Mouse (Mus musculus) heart, postnatal 4 days (tissue): ENCODE data around the gene Apbb2. TPM values are rescaled to one million over a fixed set of nuclear protein-coding genes. Genes with fewer than 3 reads are reported as not detected.

Experiments
- DNase-seq: peaks from one replicate; pipeline ENCODE4 v3.0.0; 2021
- total RNA-seq, 2 experiments: library from RNA; stranded (reverse); gene quantifications; 2 replicates each; pipeline ENCODE4 v1.2.3; 2021

The Apbb2 gene
- total RNA-seq, 2 experiments from 2014 or later, result 60.9 to 66.7 TPM

DNA sequence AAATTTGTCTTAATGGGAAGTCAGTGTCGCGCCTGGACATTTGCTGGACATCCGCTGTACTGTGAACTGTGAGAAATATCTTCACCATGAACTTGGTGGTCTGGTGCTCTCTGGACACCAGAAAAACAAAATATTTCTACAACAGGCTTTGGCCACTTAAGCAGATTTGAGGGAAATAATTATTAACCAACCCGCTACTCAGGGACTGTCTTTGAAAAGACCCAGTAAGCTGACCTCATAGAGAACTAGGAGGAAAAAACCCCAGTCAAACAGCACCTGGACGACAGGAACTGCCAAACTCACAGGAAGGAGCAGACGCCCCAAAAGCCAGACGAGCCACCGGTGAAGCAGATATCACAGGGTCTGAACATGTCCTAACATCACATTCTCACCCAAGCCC, 18.2 kb downstream of the Apbb2 start:
- DNase-seq, result no peak

DNA sequence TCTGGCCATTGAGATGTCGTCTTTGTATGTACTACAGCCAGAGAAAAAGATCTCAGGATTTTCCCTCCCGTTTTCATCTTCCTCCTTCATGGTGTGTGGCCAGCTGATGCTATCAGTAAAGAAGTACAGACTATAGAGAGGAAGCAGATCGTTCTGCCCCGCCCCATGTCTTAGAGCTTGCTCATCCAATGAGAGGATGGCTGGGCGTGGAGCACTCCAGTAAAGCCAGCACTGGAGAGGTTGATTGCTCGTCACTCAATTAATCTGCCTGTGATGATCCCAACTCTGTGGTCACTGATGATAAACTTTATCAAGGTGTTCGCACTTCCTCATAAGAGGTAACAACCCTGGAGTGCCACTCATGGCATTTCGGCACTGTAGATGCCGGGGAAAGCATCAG, 18.7 kb downstream of the Apbb2 start:
- no peak for DNase-seq

DNA sequence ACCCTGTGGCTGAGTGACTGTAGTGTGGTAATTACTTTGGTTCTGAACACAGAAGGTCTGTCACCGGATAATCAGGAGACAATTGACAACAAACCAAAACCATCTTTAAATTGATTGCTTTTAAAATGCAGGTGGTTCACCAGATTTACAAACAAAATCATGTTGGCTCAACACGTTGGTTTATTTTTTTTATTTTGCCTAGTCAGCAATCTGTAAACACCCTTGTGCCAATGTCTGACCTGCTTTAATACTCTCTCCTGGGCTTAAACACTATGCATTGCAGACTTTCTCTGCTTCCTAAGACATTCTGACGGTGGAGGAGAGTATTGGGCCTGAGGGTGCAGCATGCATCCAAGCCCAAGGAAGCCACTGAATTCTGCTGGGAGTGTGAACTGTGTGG, 22.3 kb downstream of the Apbb2 start:
- DNase-seq, result no peak

DNA sequence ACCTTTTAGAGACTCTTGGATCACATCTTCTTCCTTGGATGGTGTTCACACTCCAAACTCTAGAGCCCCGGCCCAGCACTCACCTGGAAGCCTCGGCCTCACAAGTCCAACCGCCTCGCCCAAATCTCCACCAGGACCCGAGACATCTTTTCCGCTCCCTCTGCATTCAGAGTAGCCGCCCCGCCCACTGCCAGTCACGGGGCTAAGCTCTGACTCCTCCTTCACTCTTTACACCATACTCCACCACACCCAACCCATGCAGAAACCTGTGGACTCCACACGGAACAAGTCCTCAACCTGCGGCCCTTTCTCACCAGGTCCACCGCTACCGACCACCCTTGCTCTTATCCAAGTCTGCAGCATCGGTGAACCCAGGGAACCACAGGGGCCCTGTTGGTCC, 23.7 kb downstream of the Apbb2 start:
- DNase-seq, result no peak

DNA sequence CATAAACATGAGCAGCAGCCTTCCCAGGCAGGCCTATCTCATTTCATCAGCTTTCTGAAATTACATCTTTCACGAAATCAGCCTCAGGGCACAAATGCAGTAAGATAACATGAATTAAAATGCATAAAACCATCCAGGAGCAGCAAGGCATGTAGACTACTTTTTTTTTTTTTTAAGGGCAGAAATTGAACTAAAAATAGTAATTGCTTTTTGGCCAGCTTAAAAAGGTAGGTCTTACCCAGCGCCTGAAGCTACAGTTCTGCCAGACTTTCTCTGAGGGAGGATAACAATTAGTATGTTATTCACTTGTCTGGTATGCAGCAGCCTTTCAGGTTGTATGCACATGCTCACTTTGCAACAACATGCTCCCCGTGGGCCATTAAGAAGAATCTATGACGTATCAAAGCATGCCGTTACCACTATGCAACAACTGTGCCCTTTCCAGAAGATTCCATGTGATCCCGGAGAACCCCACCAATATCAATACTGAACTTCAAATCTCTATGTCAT, 32.3 kb downstream of the Apbb2 start:
- no peak for DNase-seq

DNA sequence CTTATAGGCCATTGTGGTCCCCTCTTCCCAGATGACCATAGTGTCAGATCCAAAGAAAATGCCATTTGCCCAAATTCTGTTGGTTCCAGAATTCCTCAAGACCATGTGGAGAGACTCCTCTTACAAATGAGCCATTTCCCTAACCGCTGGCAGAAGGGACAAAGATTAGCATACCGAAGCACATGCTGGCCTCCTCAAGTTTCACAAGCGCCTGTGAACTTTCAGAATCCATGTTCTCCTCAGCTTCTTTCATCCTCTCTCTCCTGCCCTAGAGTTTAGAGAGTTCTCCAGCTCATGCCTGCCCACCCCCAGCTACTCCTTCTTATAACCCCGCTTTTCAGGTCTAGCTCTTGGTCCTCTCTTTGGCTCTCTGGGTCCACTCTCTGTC, 35.6 kb downstream of the Apbb2 start:
- no peak for DNase-seq

DNA sequence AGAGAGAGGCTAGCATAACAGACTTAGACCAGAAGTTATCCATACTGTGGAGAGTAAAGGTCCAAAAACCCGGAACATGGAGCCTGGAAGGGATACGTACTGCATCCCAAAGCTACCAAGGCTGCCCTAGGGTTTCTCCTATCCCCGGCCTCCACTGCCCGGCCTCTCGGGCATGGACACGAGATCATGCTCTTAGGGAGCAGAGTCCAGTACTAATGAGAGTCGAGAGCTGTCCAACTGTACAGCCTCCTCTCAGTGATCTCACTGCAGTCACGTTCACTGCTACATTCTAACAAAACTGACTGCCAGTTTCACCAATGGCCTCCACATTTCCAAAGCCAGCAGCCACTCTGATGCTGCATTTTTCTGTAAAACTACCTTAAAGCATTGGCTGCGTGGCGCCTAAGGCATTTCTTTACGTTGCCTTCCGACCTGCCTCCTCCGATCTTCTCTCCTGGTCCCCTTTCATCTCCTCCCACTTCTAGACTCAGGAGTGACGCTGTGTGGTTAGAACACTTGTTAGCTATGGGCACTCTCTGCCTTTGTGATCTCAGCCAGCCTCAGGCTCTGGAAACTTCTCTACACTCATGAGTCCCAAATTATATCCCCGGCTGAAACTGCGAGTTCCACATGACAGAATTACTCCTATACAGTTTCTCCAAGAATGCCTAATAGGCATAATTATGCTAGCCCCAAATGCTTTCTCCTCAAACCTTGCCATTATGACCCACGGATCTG, 36.1 kb downstream of the Apbb2 start:
- no peak for DNase-seq

DNA sequence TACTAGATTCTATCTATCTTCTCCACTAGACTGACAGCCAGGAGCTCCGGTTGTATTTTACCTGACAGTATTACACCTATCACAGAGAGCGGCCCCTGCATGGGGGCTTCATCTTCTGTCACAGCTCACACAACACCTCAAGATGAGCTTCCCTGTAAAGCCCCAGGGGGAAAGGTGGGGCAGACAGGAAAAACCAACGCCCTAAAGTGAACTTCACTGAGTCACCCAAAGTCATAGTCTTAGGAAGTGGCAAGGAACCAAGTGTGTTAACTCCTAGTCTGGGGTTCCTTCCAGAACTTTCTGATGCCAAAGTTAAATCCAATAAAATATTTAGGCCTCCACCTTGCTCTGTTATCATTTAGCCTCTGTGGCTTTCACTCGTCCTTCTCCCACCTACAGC, 39.5 kb downstream of the Apbb2 start:
- DNase-seq, result no peak

DNA sequence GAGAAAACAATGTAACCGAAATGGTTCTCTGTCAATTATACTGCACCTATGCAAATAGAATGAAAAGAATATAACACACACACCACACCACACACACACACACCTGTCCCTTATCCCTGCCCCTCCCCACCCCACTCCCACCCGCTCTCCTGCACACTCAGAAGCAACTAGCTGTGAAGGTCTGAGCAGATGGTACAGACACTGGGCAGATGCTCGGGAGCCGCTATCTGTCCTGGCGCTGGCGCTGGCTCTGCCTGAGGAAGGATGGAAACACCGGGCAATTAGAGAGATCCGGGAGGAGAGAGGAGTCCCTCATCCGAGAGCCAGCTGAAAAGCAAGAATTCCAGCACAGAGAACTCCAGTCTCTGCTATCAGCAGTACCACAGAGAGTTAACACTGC, 42.3 kb downstream of the Apbb2 start:
- no peak for DNase-seq

DNA sequence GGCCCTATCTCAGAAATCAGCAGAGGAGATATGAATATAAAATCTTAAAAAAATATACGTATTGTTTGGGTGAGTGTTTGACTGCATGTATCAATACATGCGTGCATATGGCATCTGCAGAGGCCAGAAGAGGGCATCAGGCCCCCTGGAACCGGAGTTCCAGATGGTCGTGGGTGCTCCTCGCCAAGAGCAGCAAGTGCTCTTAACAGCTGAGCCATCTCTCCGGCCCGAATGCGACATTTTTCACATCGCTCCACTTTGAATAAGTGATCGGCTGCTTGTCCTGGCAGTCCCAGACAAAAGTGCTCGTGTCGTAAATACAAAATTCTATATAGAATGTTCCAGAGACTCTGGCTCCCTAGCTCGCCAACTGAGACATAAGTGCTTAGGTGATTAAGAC, 43.4 kb downstream of the Apbb2 start:
- no peak for DNase-seq

DNA sequence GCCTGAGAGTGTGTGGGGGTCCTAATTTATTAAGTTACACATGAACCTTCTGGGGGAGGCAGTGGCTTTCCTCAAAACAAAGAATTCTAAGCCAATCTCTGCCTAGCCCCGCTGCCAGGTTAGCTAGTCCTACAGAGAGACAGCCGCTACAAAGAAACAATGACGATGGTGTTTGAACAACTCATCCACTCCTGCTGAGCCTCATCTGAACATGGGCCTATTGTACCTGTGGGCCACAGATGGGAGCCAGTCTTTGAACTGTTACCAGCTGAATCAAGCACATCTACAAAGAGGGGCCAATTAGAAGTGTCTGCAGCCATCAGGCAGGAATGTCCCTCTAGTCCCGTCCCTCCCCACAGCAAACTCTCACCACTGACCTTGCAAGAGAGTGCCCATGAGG, 45.3 kb downstream of the Apbb2 start:
- no peak for DNase-seq

DNA sequence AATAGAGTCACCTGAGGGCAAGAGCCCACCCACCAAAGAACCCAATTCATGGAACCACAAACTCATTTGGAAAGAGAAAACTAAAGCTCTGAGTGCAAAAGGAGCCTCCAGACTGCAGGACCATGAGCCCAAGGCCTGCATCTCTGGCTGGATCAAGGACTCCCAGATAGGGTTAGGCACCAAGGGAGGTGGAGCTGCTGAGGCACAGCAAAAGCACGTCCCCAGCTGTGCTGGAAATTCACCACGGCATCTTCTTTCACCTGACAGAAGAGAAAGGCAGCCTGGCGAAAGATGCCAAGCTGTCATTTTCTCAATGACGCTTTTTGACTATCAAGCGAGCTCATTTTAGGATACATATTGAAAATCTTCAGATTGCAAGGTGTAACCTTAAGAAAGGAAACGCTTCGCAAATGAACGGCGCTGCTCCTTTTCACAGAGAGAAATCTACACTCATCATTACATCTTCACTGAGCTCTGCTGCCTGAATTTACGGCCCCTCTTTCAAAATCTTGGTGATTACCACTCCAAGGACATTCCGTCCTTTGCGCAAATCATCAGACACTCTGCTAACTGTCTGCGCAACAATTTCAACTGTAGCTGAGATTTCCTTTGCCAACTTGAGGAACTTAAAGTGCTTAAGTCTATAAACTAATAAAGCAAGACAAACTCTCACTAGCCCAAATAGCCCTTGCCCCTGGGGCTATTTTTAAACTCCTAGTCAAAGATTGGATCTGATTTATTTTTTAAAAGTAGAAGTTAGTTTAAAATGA, 46.3 kb downstream of the Apbb2 start:
- DNase-seq, result no peak

DNA sequence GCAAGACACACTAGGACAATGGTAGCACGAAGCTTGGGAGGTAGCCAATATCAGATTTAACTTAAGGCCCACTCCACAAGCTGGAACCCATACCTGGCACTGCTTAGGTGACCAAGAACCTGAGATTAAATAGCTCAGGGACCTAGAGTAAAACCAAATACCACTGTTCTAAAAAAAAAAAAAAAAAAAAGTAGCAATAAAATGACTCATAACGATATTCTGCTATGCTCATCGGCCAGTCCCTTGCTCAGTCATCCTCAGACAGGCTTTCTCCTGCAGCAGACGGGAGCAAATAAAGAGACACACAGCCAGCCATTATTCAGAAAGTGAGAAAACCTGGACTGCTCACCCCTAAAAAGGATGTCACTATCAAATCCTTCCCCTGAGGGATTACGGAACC, 47.9 kb downstream of the Apbb2 start:
- no peak for DNase-seq

DNA sequence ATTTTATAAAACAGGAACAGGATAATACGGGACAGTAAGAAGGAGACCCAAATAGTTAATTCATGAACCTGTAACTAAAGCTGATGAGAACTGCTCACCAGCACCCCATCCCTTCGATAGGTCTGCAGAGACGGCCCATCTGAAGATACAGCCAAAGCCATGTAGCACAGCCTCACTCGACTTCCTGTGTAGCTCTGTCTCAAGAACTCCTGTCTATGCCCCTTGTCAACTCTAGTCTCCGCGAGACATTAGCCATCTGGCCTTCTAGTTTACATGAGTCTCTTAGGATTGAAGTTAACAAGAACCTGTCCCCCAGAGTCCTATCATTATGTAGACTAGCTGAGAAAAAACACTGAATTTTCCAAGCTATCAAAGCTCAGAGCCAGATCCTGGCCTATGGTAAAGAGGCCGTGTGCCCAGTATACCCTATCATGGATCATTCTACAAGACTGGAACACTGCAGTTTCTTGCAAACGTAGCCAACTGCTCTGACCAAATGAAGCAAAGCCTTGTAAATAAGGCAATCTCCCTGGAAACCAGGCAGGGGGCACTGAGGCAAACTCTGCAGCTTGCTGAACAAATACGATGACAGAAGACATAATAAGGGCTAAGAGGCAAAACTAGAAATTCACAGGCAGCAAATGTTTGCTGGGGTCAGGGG, 49.3 kb downstream of the Apbb2 start:
- no peak for DNase-seq

DNA sequence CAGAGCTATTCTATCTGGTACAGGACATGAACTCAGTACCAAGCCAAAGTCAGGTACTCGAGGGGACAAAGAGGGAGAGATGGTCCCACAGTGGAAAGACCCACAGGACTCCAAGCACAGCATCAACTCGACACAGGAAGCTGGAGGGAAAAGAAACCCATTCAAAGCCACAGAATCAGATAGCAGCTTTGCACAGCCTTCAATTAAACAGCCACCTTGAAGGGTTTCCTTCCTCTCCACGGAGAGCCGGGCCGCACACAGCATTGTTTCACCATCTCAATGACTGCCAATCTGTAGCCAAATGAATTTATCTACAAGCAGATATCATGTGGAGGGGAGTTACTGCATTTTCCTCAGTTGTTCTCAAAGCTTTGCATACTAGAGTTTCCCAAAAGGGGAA, 50.6 kb downstream of the Apbb2 start:
- no peak for DNase-seq

DNA sequence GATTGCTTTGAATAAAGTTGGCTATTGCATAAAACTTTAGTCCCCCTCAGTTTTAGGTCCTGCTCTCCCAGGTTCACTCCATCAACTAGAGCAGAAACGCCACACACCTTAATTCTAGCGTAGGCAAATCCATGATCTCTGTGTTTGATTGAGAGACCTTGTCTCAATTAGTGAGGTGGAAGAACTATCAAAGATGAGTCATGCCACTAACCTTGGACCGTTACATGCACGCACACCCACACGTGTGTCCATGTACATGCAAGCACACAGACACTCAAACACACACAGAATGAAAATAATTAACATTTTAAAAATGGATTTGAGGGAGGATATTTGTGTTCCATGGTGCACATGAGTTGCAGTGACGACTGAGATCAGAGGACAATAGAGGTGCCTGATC, 51.2 kb downstream of the Apbb2 start:
- no peak for DNase-seq

DNA sequence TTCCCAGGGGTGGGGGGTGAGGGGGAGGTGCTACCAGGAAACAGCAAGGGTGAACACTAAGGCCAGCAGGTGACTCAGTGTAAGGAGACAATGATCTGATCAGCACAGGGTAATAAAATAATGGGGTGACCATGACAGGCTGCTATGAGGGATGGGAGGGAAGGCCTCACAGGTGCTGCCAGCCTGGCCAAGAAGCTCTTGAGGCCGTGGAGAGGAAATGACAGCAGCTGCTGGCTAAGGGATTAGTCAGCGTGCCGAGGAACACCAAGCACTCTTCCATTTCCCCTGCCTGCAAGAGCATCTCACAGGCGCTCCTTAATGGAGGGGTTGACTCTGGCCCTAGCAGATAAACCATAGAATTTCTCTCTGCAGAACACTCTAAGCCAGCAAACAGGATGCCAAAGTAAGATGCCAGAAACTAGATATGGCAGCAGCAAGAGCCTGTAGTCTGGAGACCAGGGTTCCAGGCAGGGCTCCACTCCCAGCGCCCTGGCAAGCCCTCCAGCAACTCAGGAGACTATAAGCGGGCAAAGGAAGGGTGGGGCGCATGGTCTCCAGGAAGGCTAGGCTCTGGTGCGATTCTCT, 58.9 kb downstream of the Apbb2 start:
- DNase-seq, result peak; percentile 30

DNA sequence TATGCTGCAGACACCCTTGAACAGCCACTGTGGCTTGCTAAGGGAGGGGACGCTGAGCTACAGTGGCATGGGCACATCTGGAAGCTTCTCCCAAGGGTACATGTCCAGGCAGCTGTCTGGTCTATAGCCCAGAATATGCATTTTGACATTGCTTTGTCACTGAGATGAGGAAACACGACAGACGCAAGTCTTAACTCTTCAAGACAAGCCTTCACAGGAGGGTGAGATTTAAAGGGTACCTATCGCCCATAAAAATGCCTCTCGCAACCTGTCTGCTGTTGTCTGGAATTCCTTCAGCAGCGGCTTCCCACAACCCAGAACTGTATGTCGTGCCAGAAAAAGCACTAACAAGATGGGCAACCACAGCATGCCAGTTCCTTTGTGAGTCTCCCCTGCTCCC, 60.5 kb downstream of the Apbb2 start:
- no peak for DNase-seq

DNA sequence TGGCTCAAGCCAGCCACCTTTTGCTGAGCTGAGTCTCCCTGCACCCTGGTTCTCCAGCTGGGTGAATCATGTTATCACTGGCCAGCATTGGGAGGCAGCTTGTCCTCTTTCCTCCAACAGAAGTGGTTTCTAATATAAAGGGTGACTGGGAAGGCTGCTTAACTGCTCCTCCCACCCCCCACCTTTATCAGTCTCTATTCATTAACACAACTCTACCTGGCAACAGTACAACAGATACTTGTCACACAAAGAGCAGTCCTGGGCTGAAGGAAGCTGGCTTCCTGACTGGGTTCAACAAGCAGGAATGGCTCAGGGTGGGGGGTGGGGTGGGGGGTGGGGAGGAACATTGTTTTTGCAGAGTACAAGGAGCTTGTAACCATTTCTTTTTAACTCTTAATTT, 64.7 kb downstream of the Apbb2 start:
- no peak for DNase-seq

DNA sequence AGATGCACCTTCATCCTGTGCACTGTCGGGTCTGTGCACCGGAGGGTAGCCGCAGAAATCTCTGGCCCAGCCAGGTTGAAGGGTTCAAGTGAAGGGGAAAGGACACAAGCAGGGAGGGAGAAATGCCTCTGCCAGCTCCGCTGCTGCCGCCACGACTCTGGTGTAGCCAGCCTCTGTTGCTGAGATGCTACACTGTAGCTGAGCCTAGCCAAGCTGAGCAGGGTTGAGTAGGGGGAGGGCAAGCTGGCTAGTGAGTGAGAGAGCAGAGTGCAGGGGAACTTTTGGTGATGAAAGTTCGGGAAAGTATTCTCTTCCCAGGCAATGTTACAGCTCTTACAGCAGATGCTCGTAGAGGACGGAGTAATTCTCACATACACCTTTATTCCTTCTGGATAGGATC, 66.3 kb downstream of the Apbb2 start:
- DNase-seq, result no peak

DNA sequence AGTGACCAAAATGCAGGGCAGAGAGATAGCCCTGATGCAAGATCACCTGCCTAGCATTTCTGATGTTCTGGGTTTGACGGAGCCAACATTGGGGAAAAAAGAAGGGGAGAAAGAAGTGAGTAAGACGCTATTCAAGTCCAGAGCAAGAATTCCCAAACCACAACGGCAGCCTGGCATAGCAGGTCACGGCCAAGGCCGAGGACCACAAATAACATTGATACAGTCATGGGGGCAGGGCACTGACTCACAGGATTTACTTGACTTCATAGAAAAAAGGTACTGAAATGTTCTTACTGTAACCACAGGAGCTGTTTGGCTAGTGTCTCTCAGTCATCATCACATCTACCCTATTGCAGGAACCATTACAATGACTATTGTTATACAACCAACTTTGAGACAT, 68.3 kb downstream of the Apbb2 start:
- DNase-seq, result no peak

DNA sequence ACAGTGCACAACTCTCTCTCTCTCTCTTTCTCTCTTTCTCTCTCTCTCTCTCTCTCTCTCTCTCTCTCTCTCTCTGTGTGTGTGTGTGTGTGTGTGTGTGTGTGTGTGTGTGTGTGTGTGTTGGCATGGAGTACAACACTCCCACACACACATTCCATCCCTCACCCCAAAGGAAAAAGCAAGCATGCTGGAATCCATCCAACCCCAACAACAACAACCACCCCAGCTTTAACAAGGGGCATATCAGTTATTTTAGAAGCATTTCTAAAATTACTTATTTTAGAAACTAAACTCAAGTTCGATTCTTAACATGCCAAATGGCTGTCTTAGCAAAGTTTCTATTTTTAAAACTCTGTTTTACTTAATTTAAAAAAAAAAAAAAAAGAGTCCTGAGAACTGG, 68.9 kb downstream of the Apbb2 start:
- DNase-seq, result no peak

DNA sequence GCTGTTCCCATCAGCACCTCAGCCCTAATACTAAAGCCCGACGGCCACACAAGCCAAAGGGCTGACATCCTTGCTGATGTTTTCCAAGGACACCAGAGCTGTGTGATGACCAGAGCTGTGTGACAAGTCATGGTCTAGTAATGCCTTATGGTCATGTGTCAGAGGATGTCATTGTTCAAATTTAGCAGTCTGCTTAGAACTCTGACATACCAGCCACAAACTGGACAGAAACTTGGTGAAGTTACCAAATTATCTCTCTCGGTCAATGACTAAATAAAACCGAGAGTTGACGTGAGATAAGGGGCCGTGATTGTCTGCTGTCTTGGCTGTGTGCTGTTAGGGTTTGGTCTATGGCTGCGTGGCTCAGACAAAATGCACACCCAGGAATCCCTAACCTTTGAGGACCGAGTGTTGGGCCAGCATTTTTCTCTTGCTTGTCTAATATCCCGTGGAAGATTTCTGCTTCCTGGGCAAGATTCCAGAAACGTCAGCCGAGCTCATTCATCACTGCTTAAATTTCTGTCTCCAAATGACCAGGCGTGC, 71.5 kb downstream of the Apbb2 start:
- peak; percentile 72 for DNase-seq
